Mouse (Mus musculus) frontal cortex, postnatal 25 days (tissue): ENCODE results near the gene Tnrc6c.
A peak's percentile ranks its signal among the peaks of the same experiment; 100 is the strongest.

Source experiments
- DNase-seq, 2 experiments: peaks; one replicate each; pipeline ENCODE4 v3.0.0; 2022; ENCODE audit warnings: low spot score in 2 of 2

The Tnrc6c gene

DNA sequence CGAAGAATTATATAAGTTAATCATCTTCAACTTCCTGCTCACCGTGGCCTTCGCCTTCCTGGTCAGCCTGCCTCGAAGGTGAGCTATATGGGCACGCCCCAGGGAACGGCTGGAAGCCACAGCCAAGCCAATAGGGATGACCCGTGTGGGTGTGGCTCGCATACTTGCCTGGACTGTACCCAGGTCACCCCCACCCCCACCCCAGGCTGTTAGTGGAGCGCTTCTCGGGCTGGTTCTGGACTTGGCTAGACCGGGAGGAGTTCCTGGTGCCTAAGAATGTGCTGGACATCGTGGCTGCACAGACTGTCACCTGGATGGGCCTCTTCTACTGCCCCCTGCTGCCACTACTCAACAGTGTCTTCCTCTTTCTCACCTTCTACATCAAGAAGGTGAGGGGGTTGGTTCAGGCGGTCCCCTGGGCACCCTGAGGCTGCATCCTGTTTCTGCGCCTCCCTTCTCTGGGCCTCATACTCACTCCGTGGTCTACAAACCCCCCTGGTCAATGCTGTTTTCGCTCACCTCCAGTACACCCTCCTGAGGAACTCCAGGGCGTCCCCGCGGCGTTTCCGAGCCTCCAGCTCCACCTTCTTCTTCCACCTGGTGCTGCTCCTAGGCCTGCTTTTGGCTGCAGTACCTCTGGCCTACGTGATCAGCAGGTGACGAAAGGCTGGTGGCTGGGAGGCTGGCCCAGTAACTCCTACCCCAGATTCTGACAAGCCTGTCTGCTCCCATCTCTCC, 136.8 kb downstream of the Tnrc6c start:
- DNase-seq = no peak

DNA sequence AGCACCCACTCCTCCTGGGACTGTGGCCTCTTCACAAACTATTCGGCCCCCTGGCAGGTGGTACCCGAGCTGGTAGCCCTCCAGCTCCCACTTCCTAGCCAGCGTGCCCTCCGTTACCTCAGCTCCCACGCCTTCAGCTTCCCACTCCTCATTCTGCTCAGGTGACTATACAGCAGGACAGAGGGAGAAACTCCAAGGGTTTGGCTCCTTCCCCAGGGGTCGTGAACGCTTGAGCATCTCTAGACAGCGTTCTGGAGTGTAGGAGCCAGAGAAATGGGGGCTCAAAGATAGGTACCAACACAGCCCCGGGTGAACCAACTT, 137.3 kb downstream of the Tnrc6c start:
- DNase-seq = no peak

DNA sequence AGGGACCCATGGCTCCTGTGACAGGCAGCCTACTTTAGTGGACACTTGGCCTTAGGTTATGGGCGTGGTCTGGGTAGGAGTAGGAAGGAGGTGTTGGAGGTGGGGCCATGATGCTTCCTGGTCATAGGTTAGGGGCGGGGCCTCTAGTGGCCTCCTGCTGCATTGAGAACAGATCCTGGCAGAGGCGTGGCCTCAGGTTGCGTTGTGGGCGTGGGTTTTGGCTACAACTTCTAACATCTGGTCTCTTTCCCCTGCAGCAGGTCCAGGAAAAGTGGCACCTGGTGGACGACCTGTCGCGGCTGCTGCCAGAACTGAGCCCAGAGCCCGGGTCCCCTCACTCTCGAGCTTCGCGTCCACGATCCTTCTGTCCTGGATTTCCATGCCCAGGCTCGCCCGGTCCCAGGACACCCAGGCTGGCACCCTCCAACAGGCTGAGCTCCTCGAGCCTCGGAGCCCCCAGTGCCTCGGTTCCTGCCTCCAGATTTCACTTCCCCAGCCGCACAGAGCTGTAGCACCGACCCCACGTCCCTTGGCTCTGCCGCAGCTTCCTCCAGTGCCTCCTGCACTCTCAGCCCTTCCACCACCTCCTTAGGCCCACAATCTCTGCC, 138.3 kb downstream of the Tnrc6c start:
- no peak for DNase-seq

DNA sequence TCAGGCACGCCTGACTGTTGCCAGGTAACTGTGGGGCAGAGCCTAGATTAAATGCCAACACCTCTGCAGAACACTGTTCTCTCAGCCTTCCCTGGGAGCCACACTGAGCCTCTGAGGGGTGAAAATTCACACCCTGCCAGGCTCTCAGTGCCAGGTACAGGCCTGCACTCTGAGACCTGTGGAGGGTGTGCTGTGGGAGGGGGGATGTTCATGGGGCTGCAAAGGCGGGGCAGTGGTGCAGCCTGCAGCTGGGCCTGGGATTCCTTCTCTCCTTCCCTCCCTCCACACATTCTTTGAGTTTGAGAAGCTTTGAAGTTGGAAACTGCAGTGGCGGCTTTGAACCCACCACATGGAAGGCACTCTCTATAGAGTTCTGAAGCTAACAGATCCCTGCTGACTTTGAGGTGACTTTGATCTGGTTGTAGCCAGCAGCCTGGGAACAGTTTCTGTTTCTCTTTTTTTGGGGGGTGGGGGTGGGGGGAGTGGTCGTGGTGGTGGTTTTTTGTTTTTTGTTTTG, 140.0 kb downstream of the Tnrc6c start:
- DNase-seq = no peak

DNA sequence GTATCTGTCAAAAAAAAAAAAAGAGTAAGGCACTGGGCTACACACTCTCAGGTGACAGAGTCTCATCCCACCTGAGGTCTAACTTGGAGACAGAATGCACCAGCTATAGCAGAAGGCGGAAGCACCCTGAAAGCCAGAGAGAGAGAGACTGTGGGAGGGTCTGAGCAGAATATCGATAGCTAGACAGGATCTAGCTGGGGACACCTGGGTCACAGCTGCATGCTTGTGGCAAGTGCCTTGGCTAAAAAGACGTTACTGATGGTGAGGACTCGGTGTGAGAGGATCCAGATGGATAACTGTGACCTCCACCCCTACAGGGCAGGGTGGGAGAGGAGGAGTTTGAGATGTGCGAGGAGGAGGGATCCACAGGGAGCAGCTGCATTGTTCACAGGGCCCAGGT, 142.9 kb downstream of the Tnrc6c start:
- no peak for DNase-seq

DNA sequence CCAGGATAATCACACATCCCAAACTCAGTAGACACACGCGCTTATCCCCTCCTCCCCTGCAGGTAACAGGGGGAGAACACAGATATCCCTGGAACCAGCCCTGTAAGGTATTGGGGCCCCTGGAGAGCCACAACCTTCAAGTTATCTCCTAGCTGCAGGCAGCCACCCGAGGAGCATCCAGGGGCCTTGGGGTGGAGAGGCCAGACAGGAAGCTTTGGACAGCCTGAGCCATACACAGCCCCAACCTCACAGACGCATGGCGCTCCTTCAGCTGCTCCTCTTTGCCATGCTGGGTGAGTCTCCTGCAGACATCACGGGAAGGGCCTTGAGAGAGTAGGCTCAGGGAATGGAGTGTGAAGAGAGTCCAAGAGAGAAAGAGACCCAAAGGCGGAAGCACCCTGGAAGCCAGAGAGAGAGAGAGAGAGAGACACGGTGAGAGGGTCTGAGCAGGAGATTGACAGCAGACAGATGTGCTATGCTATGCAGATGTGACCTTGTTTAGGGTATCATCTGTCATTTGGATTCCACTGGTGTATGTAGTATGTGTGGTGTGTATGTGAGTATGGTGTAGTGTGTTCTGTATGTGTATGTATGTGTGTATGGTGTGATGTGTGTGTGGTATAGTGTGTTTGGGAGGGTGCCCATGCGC, 143.5 kb downstream of the Tnrc6c start, which contains the start of gene 6030468B19Rik:
Gene 6030468B19Rik, plus strand, starts transcription at position 150 of the 649 bp plus-strand sequence.
- DNase-seq = no peak

DNA sequence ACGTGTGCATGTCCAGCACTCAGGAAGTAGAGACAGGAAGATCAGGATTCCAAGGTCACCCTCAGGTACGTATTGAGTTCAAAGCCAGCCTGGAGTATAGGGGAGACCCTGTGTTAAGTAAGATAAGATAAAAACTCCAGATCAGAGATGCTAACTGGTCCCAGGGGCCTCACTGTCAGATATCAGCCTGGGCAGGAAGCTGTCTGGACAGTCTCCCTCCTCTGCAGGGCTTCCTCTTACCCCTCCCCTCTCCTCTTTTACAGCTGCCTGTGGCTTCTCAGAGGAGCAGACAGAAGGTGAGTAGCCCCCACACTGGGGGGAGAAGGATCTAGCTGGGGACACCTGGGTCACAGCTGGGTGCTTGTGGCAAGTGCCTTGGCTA, 144.1 kb downstream of the Tnrc6c start:
- no peak for DNase-seq

DNA sequence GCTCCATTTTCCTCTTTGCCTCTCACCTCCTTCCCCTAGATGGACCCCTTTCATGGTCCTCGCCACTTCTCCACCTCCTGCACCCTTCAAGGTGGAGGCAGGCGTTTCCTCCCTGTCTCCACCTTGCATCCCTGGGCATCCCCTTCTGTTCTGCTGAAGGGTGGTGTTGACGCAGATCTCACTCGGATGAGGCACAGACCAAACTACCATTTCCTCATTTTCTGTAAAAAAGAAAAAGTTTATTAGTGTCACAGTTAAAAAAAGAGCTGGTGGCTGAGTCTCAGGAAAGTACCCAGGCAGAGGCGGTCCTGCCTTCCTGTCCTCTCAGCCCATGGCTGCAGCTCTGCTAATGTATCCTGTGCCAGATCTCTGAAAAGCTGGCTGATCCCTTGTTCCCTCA, 145.1 kb downstream of the Tnrc6c start:
- no peak for DNase-seq

DNA sequence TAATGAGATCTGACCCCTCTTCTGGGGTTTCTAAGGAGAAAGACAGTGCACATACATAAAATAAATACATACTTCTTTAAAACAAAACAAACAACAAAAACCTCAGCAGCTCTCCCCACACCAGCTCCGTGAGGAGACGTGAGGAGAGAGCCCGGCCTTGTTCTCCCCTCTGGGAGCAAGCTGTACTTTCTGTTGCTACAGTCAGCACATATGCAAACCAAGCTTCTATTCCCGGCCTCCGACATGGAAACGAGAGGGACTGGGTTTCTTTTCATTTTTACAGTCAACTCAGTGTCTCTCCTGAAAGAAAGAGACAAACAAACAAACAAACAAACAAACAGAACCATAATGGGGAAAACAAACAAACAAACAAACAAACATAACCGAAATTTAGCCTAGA, 145.9 kb downstream of the Tnrc6c start:
- no peak for DNase-seq

DNA sequence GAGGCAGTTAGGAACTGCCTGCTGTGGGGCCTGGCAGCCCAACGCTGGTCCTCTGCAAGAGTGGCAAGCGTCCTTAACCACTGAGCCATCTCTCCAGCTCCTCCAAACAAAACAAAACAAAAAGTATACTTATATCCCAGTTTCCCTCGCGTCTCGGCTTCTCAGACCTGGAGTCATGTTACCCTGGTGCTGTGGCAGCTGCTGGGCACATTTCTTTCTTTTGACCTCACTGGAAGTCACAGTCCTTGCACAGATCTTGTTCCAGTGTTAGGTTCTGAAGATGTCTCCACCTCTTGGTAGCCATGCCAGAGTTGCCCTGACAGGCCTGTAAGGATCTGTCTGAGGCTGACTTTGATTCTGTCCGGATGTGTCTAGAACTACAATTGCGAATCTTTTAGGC, 147.6 kb downstream of the Tnrc6c start:
- no peak for DNase-seq

DNA sequence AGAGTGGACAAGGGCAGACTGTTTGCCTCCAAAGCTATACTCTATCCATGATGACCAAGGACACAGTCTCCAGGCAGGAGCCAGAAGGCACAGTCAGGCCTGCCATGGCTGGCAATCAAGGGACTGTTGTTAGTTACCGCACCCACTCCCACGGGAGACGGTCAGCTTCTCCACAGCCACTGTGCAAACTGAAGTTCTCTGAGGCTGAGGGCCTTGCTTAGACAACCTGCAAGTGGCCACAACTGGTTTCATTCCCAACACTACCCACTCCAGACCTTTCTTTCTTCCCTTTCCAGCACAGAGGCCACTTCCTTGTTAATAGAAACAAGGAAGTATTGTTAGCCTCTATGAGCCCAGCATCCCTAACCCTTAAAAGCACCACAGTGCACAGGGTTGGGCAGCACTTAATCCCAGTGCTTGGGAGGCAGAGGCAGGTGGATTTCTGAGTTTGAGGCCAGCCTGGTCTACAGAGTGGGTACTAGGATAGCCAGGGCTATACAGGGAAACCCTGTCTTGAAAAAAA, 149.1 kb downstream of the Tnrc6c start:
- DNase-seq = no peak

DNA sequence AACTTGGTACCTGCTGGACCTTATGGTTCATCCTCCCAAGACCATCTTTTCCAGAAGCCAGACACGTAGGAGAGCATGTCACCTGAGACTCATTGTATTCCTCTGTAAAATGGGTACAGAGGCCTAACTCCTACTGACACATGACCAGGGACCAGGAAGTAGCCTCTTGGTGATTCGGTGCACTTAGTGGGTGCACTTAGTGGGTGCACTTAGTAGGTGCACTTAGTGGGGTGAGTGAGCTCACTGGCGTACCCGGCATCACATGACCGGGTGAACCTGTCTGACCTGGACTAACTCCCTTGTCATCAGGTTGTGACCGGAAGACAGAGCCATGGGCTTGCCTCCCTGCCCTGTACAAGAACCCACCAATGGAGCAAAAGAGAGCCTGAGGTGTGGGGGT, 152.7 kb downstream of the Tnrc6c start:
- no peak for DNase-seq

DNA sequence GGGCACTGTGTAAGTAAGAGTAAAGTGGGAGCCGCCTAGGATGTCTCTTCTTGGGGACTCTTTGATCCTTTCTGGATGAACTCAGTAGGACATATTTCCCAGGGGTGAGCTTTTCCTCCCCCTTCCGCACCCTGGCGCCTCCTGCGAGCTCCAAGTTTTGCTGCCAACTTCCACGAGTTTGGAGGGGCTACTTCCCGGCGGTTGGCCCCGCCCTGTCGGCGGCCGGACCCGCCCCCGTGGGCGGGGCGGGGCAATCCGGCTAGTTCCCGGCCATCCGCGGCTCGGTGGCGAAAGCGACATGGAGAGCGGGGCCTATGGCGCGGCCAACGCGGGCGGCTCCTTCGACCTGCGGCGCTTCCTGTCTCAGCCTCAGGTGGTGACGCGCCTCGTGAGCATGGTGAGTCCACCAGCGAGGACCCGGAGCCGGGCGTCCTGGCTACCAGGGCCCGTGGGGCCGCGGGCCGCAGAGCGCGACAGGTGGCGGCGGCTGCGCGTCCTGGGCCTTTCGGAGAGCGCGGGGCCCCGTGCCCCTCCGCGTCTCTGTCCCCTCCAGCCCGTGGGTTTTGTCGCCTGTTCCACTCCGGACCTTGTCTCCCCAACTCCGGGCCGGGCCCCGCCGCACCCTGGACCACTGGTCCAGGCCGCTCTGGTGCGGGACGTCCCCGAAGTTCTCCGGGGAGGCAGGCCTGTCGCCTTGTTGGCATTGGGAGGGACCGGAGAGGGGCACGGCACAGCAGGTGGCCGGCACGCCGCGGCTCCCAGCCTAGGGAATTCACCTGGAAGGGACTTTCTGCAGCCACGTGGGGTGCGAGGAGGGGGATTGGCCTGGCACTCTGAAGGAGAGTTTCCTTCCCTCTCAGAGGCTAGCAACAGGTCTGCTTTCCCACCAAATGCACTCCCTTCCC, 155.6 kb downstream of the Tnrc6c start, which contains the start of the genes Gm20708 and Syngr2:
Gene Gm20708, plus strand, starts transcription at position 262 of the 905 bp plus-strand sequence.
Gene Syngr2, plus strand, starts transcription at position 262 of the 905 bp plus-strand sequence.
- DNase-seq = no peak

DNA sequence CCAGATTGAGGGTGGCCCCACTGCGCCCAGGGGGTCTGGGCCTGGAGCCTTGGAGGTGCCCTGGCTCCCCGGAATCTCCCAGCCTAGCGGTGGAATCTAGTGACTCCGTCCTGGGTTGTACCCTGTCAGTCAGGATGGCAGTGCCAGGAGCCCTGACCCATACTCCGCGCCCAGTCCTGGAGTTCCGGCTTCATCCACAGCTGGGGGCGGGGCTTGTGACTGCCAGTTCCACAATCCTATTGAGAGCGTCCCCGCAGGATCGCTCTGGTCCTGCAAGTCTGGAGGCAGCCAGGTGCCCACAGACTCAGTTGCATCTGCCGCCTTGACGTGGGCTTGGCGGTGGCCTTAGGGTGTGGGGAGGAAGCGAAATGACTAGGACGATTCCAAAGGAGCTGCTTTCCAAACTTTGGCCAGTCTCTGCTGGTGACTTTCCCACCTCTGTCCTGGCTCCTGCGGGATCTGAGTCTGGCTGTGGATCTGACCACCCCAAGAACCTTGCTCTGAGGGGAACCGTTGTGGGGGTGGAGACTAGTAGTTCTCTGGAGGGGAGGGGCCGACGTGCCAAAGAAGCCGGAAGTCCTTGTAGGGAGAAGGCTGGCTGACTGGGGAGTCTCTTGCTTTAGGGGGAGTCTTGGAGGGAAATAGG, 156.4 kb downstream of the Tnrc6c start:
- peak in 1 of 2 experiments; percentile 28 for DNase-seq
